12 mouse cellular contexts compared by ENCODE assay signal in the genomic region with DNA sequence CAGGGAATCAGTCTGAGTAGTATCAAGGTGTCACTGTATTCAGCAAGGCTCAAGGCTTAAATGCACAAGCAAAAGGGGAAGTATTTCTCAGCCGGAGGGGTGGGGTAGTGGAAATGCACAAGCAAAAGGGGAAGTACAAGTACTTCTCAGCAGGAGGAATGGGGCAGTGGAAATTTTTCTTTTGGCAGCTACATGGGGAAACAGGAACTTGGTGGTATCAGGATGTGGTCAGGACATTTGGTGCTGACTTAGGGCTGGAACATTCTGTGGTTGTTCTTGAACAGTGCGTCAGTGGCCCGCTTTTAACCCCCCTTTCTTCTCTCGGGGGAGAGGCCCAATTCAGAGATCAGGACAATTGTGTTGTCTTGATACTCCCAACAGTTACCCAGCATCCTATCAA. TPM values are rescaled to one million over a fixed set of nuclear protein-coding genes. Genes with fewer than 3 reads are reported as not detected.
A peak's percentile ranks its signal among the peaks of the same experiment; 100 is the strongest.
DNase-seq lines count a peak whose midpoint lies in the region; ATAC-seq and TF ChIP-seq lines count a peak whose summit lies in the region.
"Not testable (repeated sequence)": the region's sequence is repeated elsewhere in the genome, so short reads cannot be mapped to it uniquely, and the experiment has no call there.
"Had no signal": no experiment of that assay in that cellular context is flagged by ENCODE, and none has a peak within 500 bp of the region (broad histone marks: within the 10 kb centered on the region; RNA-seq: fewer than 3 reads in every experiment).

No protein-coding gene starts in this region.

- not testable (repeated sequence) for H3K4me2 ChIP-seq in midbrain, embryonic 11.5 days

- DNase-seq in 416B (ENCODE audit: low read depth) = peak; percentile 46
- DNase-seq in MEL (ENCODE audit: low read depth, low spot score) = peak; percentile 56
- peak; percentile 69 for DNase-seq in R1 (ENCODE audit: low read depth, low spot score)
- DNase-seq in midbrain, embryonic 11.5 days (ENCODE audit: low spot score, missing footprints) = peak; percentile 68

- not testable (repeated sequence) for TF ChIP-seq EP300 in MEL (IDR thresholded peaks at IDR 0.05; ENCODE audit: low read depth in 1 of 2, low read length in 2 of 2)

- not testable (repeated sequence) for H3K79me2 ChIP-seq in MEL (ENCODE audit: control insufficient read depth, insufficient read depth, low read length, poor library complexity)

- not testable (repeated sequence) for TF ChIP-seq RAD21 in MEL (IDR thresholded peaks at IDR 0.05; ENCODE audit: low read depth, low read length)

- H3K4me3 ChIP-seq in MEL (ENCODE audit: control insufficient read depth in 1 of 2, insufficient read depth in 1 of 2, low read depth in 2 of 2, low read length in 2 of 2); midbrain, embryonic 11.5 days (ENCODE audit: low read depth, low read length): not testable (repeated sequence)

- not testable (repeated sequence) for H3K36me3 ChIP-seq in MEL (ENCODE audit: control insufficient read depth in 1 of 2, insufficient read depth in 2 of 2, low read length in 2 of 2); midbrain, embryonic 11.5 days (ENCODE audit: control insufficient read depth, insufficient read depth, low read length)

- not testable (repeated sequence) for TF ChIP-seq CTCF in MEL (IDR thresholded peaks at IDR 0.05 in 2 of 3, conservative IDR thresholded peaks at IDR 0.05 in 1 of 3; ENCODE audit: control insufficient read depth in 1 of 3, insufficient read depth in 1 of 3, low read depth in 2 of 3, low read length in 3 of 3, poor library complexity in 1 of 3, severe bottlenecking in 1 of 3)

- not testable (repeated sequence) for H3K4me1 ChIP-seq in MEL (ENCODE audit: control insufficient read depth in 1 of 2, insufficient read depth in 2 of 2, low read length in 2 of 2); midbrain, embryonic 11.5 days (ENCODE audit: control insufficient read depth, insufficient read depth, low read length)

- TF ChIP-seq POLR2A in MEL (IDR thresholded peaks at IDR 0.05; ENCODE audit: control insufficient read depth in 1 of 2, insufficient read depth in 1 of 2, low read depth in 1 of 2, low read length in 2 of 2, poor library complexity in 1 of 2) = not testable (repeated sequence)

- not testable (repeated sequence) for H3K27ac ChIP-seq in MEL (ENCODE audit: control insufficient read depth, low read depth, low read length); midbrain, embryonic 11.5 days (ENCODE audit: low read depth, low read length)

- H3K9ac ChIP-seq in MEL (ENCODE audit: control insufficient read depth, low read depth, low read length, poor library complexity, severe bottlenecking); midbrain, embryonic 11.5 days (ENCODE audit: low read length): not testable (repeated sequence)

- H3K9me3 ChIP-seq in MEL (replicated peaks; ENCODE audit: insufficient read depth, low read length); midbrain, embryonic 11.5 days (ENCODE audit: control insufficient read depth, low read length): not testable (repeated sequence)

- H3K27me3 ChIP-seq in MEL (ENCODE audit: control insufficient read depth in 1 of 2, insufficient read depth in 2 of 2, low read length in 2 of 2); midbrain, embryonic 11.5 days (ENCODE audit: control insufficient read depth, insufficient read depth, low read length): not testable (repeated sequence)

- WGBS in midbrain, embryonic 11.5 days = 91% methylated on average over 4 of the region's 4 CpGs

- ATAC-seq in granulocyte monocyte progenitor cell, adult 5-6 weeks (replicated peaks; ENCODE audit: poor library complexity, severe bottlenecking) = peak; percentile 67
- ATAC-seq in megakaryocyte, adult 5-6 weeks (ENCODE audit: poor library complexity, severe bottlenecking) = peak; percentile 43; the same call in 1 of the 2 replicates
- not testable (repeated sequence) for ATAC-seq in midbrain, embryonic 11.5 days (ENCODE audit: low FRiP score)

RNA-seq across cellular contexts. Expression of a gene that starts 26.3 kb away (rescaled TPM):
- total RNA-seq in MEL (2012; rRNA removed) = 0.49 and 0.54 TPM in 2 replicates
- 1 to 10 TPM in 1 of 2 experiments, not detected in 1; 1.2 TPM for polyA plus RNA-seq in MEL (2012; ENCODE audit: insufficient read depth in 1 of 2, insufficient read length in 2 of 2, low read depth in 1 of 2, low replicate concordance in 2 of 2, missing spikeins in 1 of 2)
- total RNA-seq in granulocyte monocyte progenitor cell, adult 5-6 weeks (2014; fragmentation: Nextera tagmentation) = 0.49 and 0.64 TPM in 2 replicates
- total RNA-seq in granulocyte monocyte progenitor cell, adult 5-6 weeks (2017) = 0.36 TPM in 1 of 2 replicates, not detected in the other
- 0.07 and 0.09 TPM in 2 replicates for total RNA-seq in megakaryocyte, adult 5-6 weeks (2015)
- total RNA-seq in megakaryocyte, adult 5-6 weeks (2017) = 0.08 TPM in 1 of 2 replicates, not detected in the other
- polyA plus RNA-seq in midbrain, embryonic 11.5 days (2014; fragmentation: Nextera tagmentation; extraction: Ambion mirVana) = 0.11 and 0.12 TPM in 2 replicates
- polyA plus RNA-seq: adrenal gland, adult 2 months; forebrain, embryonic 11.5 days; forebrain, postnatal 0 days had no signal

RNA-seq across cellular contexts. Expression of a gene that starts 39.4 kb away (rescaled TPM):
- 0.13 and 0.27 TPM in 2 replicates for total RNA-seq in MEL (2012; rRNA removed)
- polyA plus RNA-seq in MEL (2012; ENCODE audit: insufficient read depth in 1 of 2, insufficient read length in 2 of 2, low read depth in 1 of 2, low replicate concordance in 2 of 2, missing spikeins in 1 of 2) = under 1 TPM in 1 of 2 experiments, not detected in 1; 0.14 TPM
- total RNA-seq in granulocyte monocyte progenitor cell, adult 5-6 weeks (2014; fragmentation: Nextera tagmentation) = 0.26 and 2.7 TPM in 2 replicates
- 0.13 and 0.36 TPM in 2 replicates for total RNA-seq in granulocyte monocyte progenitor cell, adult 5-6 weeks (2017)
- total RNA-seq in megakaryocyte, adult 5-6 weeks (2015) = not detected in 2 replicates
- total RNA-seq in megakaryocyte, adult 5-6 weeks (2017) = not detected in 2 replicates
- polyA plus RNA-seq in midbrain, embryonic 11.5 days (2014; fragmentation: Nextera tagmentation; extraction: Ambion mirVana) = 0.15 and 0.29 TPM in 2 replicates
- polyA plus RNA-seq: adrenal gland, adult 2 months; C2C12; G1E; Patski had no signal
